Mouse (Mus musculus) kidney, embryonic 16.5 days (tissue): ENCODE measurements at regions not wholly inside any gene's neighbourhood (a gene's known extent, or its start where the extent isn't known, plus 50 kb on each side); places are given as distances from the start of the nearest gene placed in this dataset.

Experiments
- ATAC-seq: fragments of 200-750 bp; cut with Nextera tagmentation; 2 replicates; pipeline ENCODE4 v1.8.0; 2017; ENCODE audit warnings: moderate TSS enrichment; ENCODE audit not compliant: low FRiP score, low TSS enrichment
- H3K27ac ChIP-seq: fragments of 300-500 bp; sonication (generic); 2 replicates; pipeline ENCODE4 v1.5.1; 2014; ENCODE audit warnings: low read length
- H3K27me3 ChIP-seq: fragments of 300-500 bp; sonication (generic); 2 replicates; pipeline ENCODE4 v1.6.1; 2014; ENCODE audit warnings: low read length, control low read depth, mixed read lengths; ENCODE audit not compliant: insufficient read depth
- H3K36me3 ChIP-seq: fragments of 300-500 bp; sonication (generic); 2 replicates; pipeline ENCODE4 v1.6.1; 2014; ENCODE audit warnings: low read length, control low read depth, mixed read lengths; ENCODE audit not compliant: insufficient read depth
- H3K4me1 ChIP-seq: fragments of 300-500 bp; sonication (generic); 2 replicates; pipeline ENCODE4 v1.6.1; 2014; ENCODE audit warnings: low read length, control low read depth, mixed read lengths; ENCODE audit not compliant: insufficient read depth
- H3K4me2 ChIP-seq: fragments of 300-500 bp; sonication (generic); replicated peaks from 2 replicates; pipeline ENCODE4 v1.6.1; 2014; ENCODE audit warnings: low read depth, low read length
- H3K4me3 ChIP-seq: fragments of 300-500 bp; sonication (generic); 2 replicates; pipeline ENCODE4 v1.5.1; 2014; ENCODE audit warnings: mild to moderate bottlenecking, low read length
- H3K9ac ChIP-seq: fragments of 300-500 bp; sonication (generic); replicated peaks from 2 replicates; pipeline ENCODE4 v1.6.1; 2014; ENCODE audit warnings: low read length
- H3K9me3 ChIP-seq: fragments of 300-500 bp; sonication (generic); 2 replicates; pipeline ENCODE4 v1.6.1; 2016; ENCODE audit warnings: low read length, control low read depth
- WGBS: fragments of 180-500 bp; shearing (Covaris S2); extraction: QIAGEN DNeasy Blood & Tissue Kit; methylation state at CpG from one replicate; pipeline ENCODE4 v1.1.7; 2014; 5-methylcytosine and 5-hydroxymethylcytosine counted together

- Histone ChIP-seq H3K36me3 (no peaks in the 10 kb centered on the region), H3K9ac (no peak overlapping the region), H3K4me3 (no peak overlapping the region), H3K27ac (no peak overlapping the region), H3K4me1 (no peaks in the 10 kb centered on the region), H3K4me2 (no peak overlapping the region), H3K27me3 (no peaks in the 10 kb centered on the region), H3K9me3 (no peaks in the 10 kb centered on the region)
- WGBS = 75% methylated on average over 9 of the region's 9 CpGs
- no peak for ATAC-seq
Observed at GRCm38 (mm10) chr3:17582487-17582886, 365.7 kb upstream of the Cypt12 start.

- no peaks in the 10 kb centered on the region for H3K4me1 ChIP-seq
- no peak overlapping the region for H3K4me2 ChIP-seq
- no peak overlapping the region for H3K4me3 ChIP-seq
- WGBS = 76% methylated on average over 2 of the region's 2 CpGs
- no peaks in the 10 kb centered on the region for H3K36me3 ChIP-seq
- H3K27ac ChIP-seq = no peak overlapping the region
- H3K9ac ChIP-seq = no peak overlapping the region
- no peak for ATAC-seq
- H3K9me3 ChIP-seq = no peaks in the 10 kb centered on the region
- H3K27me3 ChIP-seq = no peaks in the 10 kb centered on the region
Observed at GRCm38 (mm10) chr3:17589956-17590546, 358.2 kb upstream of the Cypt12 start.

- no peaks in the 10 kb centered on the region for H3K36me3 ChIP-seq
- H3K27me3 ChIP-seq = no peaks in the 10 kb centered on the region
- no peaks in the 10 kb centered on the region for H3K4me1 ChIP-seq
- WGBS = 39% methylated on average over 3 of the region's 3 CpGs
- H3K4me2 ChIP-seq = no peak overlapping the region
- ATAC-seq = no peak
- H3K27ac ChIP-seq = no peak overlapping the region
- H3K4me3 ChIP-seq = no peak overlapping the region
- H3K9me3 ChIP-seq = no peaks in the 10 kb centered on the region
- H3K9ac ChIP-seq = no peak overlapping the region
Observed at GRCm38 (mm10) chr3:17592463-17592862, 355.7 kb upstream of the Cypt12 start.

- WGBS = 66% methylated on average over 2 of the region's 2 CpGs
Observed at GRCm38 (mm10) chr3:17596365-17596764, 351.8 kb upstream of the Cypt12 start.

GRCm38 (mm10) chr3:17613486-17613885 lies 334.7 kb upstream of the Cypt12 start:
- no peak for ATAC-seq
- 0 out of 2 replicates have a peak, but pooled peaks cover 3% of the 10 kb centered on the region for H3K9me3 ChIP-seq
- no peak overlapping the region for H3K4me2 ChIP-seq
- no peak overlapping the region for H3K27ac ChIP-seq
- no peaks in the 10 kb centered on the region for H3K4me1 ChIP-seq
- H3K9ac ChIP-seq = no peak overlapping the region
- H3K27me3 ChIP-seq = no peaks in the 10 kb centered on the region
- no peaks in the 10 kb centered on the region for H3K36me3 ChIP-seq
- WGBS = 95% methylated on average over 1 of the region's 1 CpGs
- no peak overlapping the region for H3K4me3 ChIP-seq

More at GRCm38 (mm10) chr3:17596365-17596764, 351.8 kb upstream of the Cypt12 start:
- Histone ChIP-seq H3K27ac (no peak overlapping the region), H3K4me2 (no peak overlapping the region), H3K4me1 (no peaks in the 10 kb centered on the region), H3K27me3 (no peaks in the 10 kb centered on the region), H3K4me3 (no peak overlapping the region), H3K9me3 (no peaks in the 10 kb centered on the region), H3K9ac (no peak overlapping the region), H3K36me3 (no peaks in the 10 kb centered on the region)
- ATAC-seq = no peak

- Histone ChIP-seq H3K27ac (no peak overlapping the region), H3K9me3 (0 out of 2 replicates have a peak, but pooled peaks cover 3% of the 10 kb centered on the region), H3K4me2 (no peak overlapping the region), H3K4me3 (no peak overlapping the region), H3K9ac (no peak overlapping the region), H3K27me3 (no peaks in the 10 kb centered on the region), H3K4me1 (no peaks in the 10 kb centered on the region), H3K36me3 (no peaks in the 10 kb centered on the region)
- WGBS = 54% methylated on average over 2 of the region's 2 CpGs
- ATAC-seq = no peak
Observed at GRCm38 (mm10) chr3:17616439-17617070, 331.7 kb upstream of the Cypt12 start.

GRCm38 (mm10) chr3:17619489-17619888 lies 328.7 kb upstream of the Cypt12 start:
- Histone ChIP-seq H3K9ac (no peak overlapping the region), H3K36me3 (no peaks in the 10 kb centered on the region), H3K4me2 (no peak overlapping the region), H3K4me3 (no peak overlapping the region), H3K4me1 (no peaks in the 10 kb centered on the region), H3K27ac (no peak overlapping the region), H3K27me3 (no peaks in the 10 kb centered on the region), H3K9me3 (no peaks in the 10 kb centered on the region)
- ATAC-seq = no peak
- 60% methylated on average over 2 of the region's 2 CpGs for WGBS

- ATAC-seq = no peak
- H3K27me3 ChIP-seq = no peaks in the 10 kb centered on the region
- no peaks in the 10 kb centered on the region for H3K36me3 ChIP-seq
- no peak overlapping the region for H3K27ac ChIP-seq
- no peak overlapping the region for H3K4me2 ChIP-seq
- no peak overlapping the region for H3K9ac ChIP-seq
- no peak overlapping the region for H3K4me3 ChIP-seq
- H3K9me3 ChIP-seq = no peaks in the 10 kb centered on the region
- 61% methylated on average over 2 of the region's 2 CpGs for WGBS
- no peaks in the 10 kb centered on the region for H3K4me1 ChIP-seq
Observed at GRCm38 (mm10) chr3:17619890-17620289, 328.3 kb upstream of the Cypt12 start.

- no peak overlapping the region for H3K27ac ChIP-seq
- 79% methylated on average over 2 of the region's 2 CpGs for WGBS
- H3K4me3 ChIP-seq = no peak overlapping the region
- no peak overlapping the region for H3K4me2 ChIP-seq
- ATAC-seq = no peak
- H3K9me3 ChIP-seq = no peaks in the 10 kb centered on the region
- H3K36me3 ChIP-seq = no peaks in the 10 kb centered on the region
- H3K4me1 ChIP-seq = no peaks in the 10 kb centered on the region
- no peaks in the 10 kb centered on the region for H3K27me3 ChIP-seq
- no peak overlapping the region for H3K9ac ChIP-seq
Observed at GRCm38 (mm10) chr3:17620398-17620797, 327.8 kb upstream of the Cypt12 start.

- H3K36me3 ChIP-seq = no peaks in the 10 kb centered on the region
- no peak overlapping the region for H3K4me3 ChIP-seq
- no peak overlapping the region for H3K4me2 ChIP-seq
- no peak overlapping the region for H3K9ac ChIP-seq
- WGBS = 87% methylated on average over 3 of the region's 3 CpGs
- H3K27me3 ChIP-seq = no peaks in the 10 kb centered on the region
- no peaks in the 10 kb centered on the region for H3K4me1 ChIP-seq
- H3K9me3 ChIP-seq = no peaks in the 10 kb centered on the region
- ATAC-seq = no peak
- no peak overlapping the region for H3K27ac ChIP-seq
Observed at GRCm38 (mm10) chr3:17632484-17632883, 315.7 kb upstream of the Cypt12 start.
